Mouse (Mus musculus) B cell, adult 67 days (primary cell): ENCODE results near the gene Mettl24. TPM values are rescaled to one million over a fixed set of nuclear protein-coding genes. Genes with fewer than 3 reads are reported as not detected.

Experiments
- total RNA-seq, 2 experiments: library from RNA; stranded (reverse); gene quantifications; 4 replicates each; pipeline ENCODE4 v1.2.4; 2023

Mettl24 gene
- total RNA-seq, result not detected

GRCm38 (mm10) chr10:40683092-40683867, at the start of gene Mettl24:
Gene Mettl24, plus strand, starts transcription at chr10:40683282.

Other genes with a start within 250 kb of the Mettl24 start
- not detected for gene Slc22a16, start 112.9 kb upstream of the Mettl24 start, total RNA-seq
- not detected for gene Ddo, start 53.3 kb upstream of the Mettl24 start, total RNA-seq
- 10 to 100 TPM; 51.0 to 55.5 TPM for gene Cdc40, start 200.0 kb downstream of the Mettl24 start, total RNA-seq
- gene Wasf1, start 200.2 kb downstream of the Mettl24 start, total RNA-seq, result not detected